Mouse (Mus musculus): Measurements from ENCODE around the gene Grin2b. TPM values are rescaled to one million over a fixed set of nuclear protein-coding genes. Genes with fewer than 3 reads are reported as not detected.

Grin2b gene
- total and polyA plus RNA-seq, 2 experiments from 2014 or later, result 64.1 to 76.4 TPM

DNA sequence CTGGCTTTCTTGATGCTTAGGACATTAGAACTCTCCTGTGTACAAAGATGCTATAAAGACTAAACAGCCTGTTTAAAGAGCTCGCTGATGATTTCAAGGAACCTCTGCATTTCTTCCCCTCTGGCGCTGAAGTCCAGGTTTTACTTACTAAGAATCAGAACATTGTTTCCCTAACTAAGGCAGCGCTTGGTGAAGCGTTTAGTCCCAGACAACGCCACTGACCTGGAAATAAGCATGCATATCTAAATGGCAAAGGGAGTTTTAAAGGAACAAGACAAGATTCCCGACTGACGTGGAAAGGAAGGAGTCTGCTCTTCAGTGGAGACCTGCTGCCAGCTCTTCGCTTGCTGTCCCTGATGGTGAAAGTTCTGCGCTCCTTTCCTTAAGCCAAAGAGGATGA lies 367.9 kb downstream of the Grin2b start:
- H3K27ac ChIP-seq (ENCODE audit: low read depth, low read length), result no peak overlapping the region
- WGBS, result 53% methylated on average over 9 of the region's 9 CpGs
- H3K36me3 ChIP-seq (ENCODE audit: insufficient read depth, low read length), result no peaks in the 10 kb centered on the region
- H3K27me3 ChIP-seq (ENCODE audit: insufficient read depth, low read length), result no peaks in the 10 kb centered on the region
- TF ChIP-seq CTCF (IDR thresholded peaks at IDR 0.05), result no peak
- H3K9ac ChIP-seq (replicated peaks; ENCODE audit: low read length, poor library complexity, severe bottlenecking), result no peak overlapping the region
- no peak for ATAC-seq (ENCODE audit: low FRiP score)
- DNase-seq (ENCODE audit: low spot score), result peak; percentile 17
- H3K9me3 ChIP-seq (ENCODE audit: low read length), result no peaks in the 10 kb centered on the region
- H3K4me1 ChIP-seq (ENCODE audit: insufficient read depth, low read length), result 0 out of 2 replicates have a peak, but pooled peaks cover 3% of the 10 kb centered on the region
- no peak overlapping the region for H3K4me2 ChIP-seq (ENCODE audit: low read depth, low read length, poor library complexity, severe bottlenecking)
- no peak overlapping the region for H3K4me3 ChIP-seq (ENCODE audit: low read depth, low read length)

DNA sequence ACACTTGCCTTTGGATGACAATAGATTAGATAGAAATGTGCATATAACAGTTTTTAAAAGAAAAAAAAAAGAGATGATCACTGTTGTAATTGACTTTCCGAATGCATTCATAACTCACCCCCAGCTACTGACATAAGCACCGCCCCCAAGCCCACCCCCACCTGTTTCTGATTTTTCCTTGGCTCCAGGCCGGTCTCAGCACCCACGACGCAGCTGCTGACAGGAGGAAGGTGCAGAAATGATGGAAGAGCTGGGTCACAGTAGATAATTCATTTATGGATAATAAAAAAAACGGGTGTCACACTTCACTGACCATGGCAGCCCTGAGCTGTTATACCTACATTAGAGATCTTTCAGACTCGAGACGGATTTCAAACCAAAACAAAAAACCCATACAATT lies 373.4 kb downstream of the Grin2b start:
- WGBS, result 62% methylated on average over 8 of the region's 8 CpGs
- ATAC-seq (ENCODE audit: low FRiP score) (no peak), DNase-seq (ENCODE audit: low spot score) (no peak)

DNA sequence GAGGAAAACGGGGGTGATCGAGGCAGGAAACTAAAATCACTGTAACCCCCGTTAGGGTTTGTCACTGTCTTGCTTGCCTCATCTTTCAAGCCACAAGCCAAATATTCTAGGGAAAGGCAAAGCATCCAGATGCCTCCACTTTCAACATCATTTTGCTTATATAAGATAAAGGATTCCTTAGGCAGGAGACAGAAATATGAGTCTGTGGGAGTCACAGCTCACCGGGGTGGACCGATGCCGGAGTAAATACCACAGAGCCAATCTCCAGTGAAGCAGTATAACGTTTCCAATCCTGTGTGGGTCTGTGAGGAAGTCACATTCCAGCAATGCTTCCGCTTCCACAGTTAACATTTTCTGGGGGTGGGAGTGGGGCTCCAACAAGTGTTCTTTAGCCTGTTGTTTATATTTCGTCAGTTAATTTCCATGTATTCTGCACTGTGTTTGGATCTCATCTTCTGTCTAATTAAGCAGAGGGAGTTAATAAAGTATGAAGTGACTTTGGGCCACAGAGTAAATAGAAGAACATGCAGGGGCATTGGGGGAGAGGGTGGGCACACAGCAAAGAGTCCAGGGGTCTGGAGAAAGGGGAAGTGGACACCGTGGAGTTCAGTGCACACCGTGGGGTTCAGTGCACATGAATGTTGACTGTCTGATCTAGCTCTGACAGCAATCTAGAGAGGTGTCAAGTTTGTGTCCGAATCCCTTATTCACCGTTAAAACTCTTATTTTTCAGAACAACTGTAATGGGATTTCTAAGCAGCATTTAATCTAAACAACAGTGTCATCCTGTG lies 374.9 kb downstream of the Grin2b start:
- 82% methylated on average over 13 of the region's 13 CpGs for WGBS
- Histone ChIP-seq H3K9me3 (ENCODE audit: low read length) (no peaks in the 10 kb centered on the region), H3K9ac (replicated peaks; ENCODE audit: low read length, poor library complexity, severe bottlenecking) (no peak overlapping the region), H3K4me2 (ENCODE audit: low read depth, low read length, poor library complexity, severe bottlenecking) (no peak overlapping the region), H3K27me3 (ENCODE audit: insufficient read depth, low read length) (no peaks in the 10 kb centered on the region), H3K4me1 (ENCODE audit: insufficient read depth, low read length) (no peaks in the 10 kb centered on the region), H3K27ac (ENCODE audit: low read depth, low read length) (no peak overlapping the region), H3K4me3 (ENCODE audit: low read depth, low read length) (no peak overlapping the region), H3K36me3 (ENCODE audit: insufficient read depth, low read length) (no peaks in the 10 kb centered on the region)
- DNase-seq (ENCODE audit: low spot score) (no peak), ATAC-seq (ENCODE audit: low FRiP score) (no peak)
- TF ChIP-seq CTCF (IDR thresholded peaks at IDR 0.05), result no peak

More for the DNA sequence above, 373.4 kb downstream of the Grin2b start:
- no peak overlapping the region for H3K27ac ChIP-seq (ENCODE audit: low read depth, low read length)
- H3K9ac ChIP-seq (replicated peaks; ENCODE audit: low read length, poor library complexity, severe bottlenecking), result no peak overlapping the region
- H3K4me1 ChIP-seq (ENCODE audit: insufficient read depth, low read length), result no peaks in the 10 kb centered on the region
- no peaks in the 10 kb centered on the region for H3K27me3 ChIP-seq (ENCODE audit: insufficient read depth, low read length)
- TF ChIP-seq CTCF (IDR thresholded peaks at IDR 0.05), result no peak
- no peaks in the 10 kb centered on the region for H3K9me3 ChIP-seq (ENCODE audit: low read length)
- no peaks in the 10 kb centered on the region for H3K36me3 ChIP-seq (ENCODE audit: insufficient read depth, low read length)
- no peak overlapping the region for H3K4me2 ChIP-seq (ENCODE audit: low read depth, low read length, poor library complexity, severe bottlenecking)
- H3K4me3 ChIP-seq (ENCODE audit: low read depth, low read length), result no peak overlapping the region

DNA sequence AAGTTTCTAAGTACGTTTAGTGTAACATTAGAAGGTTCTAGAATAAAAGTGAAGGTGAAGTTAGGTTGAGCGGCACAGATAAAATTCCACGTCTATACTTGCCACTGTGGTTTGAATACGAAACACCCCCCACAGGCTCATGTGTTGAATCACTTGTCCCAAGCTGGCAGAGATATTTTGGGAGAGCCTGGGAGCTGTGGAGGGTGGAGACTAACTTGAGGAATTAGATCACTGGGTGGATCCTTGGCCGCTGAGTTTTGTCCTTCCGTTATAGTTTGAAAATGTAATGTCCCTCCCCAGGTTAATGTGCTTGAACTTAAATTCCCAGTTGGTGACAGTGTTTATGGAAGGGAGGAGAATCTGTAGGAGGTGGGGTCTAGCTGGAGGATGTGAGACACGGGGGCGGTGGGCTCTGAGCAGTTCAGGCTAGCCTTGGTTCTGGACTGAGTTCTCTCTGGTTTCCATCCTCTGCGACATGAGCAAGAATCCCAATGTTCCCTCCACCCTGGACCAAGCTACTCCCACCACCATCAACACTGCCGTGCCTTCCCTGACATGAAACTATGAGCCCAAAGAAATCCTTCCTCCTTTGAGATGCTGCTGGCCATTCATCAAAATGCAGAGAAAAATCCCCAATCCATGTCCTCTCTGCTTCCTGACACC lies 375.8 kb downstream of the Grin2b start:
- no peak for DNase-seq (ENCODE audit: low spot score)
- H3K4me1 ChIP-seq (ENCODE audit: insufficient read depth, low read length), result no peaks in the 10 kb centered on the region
- TF ChIP-seq CTCF (IDR thresholded peaks at IDR 0.05), result no peak
- no peaks in the 10 kb centered on the region for H3K27me3 ChIP-seq (ENCODE audit: insufficient read depth, low read length)
- H3K9me3 ChIP-seq (ENCODE audit: low read length), result no peaks in the 10 kb centered on the region
- 84% methylated on average over 10 of the region's 10 CpGs for WGBS
- no peak overlapping the region for H3K27ac ChIP-seq (ENCODE audit: low read depth, low read length)
- H3K9ac ChIP-seq (replicated peaks; ENCODE audit: low read length, poor library complexity, severe bottlenecking), result no peak overlapping the region
- no peaks in the 10 kb centered on the region for H3K36me3 ChIP-seq (ENCODE audit: insufficient read depth, low read length)
- no peak for ATAC-seq (ENCODE audit: low FRiP score)
- no peak overlapping the region for H3K4me2 ChIP-seq (ENCODE audit: low read depth, low read length, poor library complexity, severe bottlenecking)
- no peak overlapping the region for H3K4me3 ChIP-seq (ENCODE audit: low read depth, low read length)

DNA sequence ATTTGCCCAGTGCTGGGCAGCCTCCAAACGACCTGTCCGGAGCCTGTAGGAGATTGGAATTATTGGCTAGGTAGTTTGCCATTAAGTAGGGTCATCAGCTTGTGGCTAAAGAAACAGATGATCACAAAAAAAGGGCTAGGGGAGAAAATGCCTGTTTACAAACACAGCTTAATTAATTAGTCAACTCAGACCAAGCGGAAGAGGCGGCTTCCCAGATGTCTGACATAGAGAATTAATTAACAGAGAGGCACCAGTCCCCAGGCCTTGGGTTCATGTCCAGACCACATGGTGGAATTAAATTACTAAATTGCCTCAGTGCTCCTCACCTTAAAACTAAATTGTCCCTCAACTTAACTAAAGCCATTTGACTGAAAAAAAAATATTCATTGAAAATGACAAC lies 376.4 kb downstream of the Grin2b start:
- Histone ChIP-seq H3K4me3 (ENCODE audit: low read depth, low read length) (no peak overlapping the region), H3K4me1 (ENCODE audit: insufficient read depth, low read length) (no peaks in the 10 kb centered on the region), H3K36me3 (ENCODE audit: insufficient read depth, low read length) (no peaks in the 10 kb centered on the region), H3K27ac (ENCODE audit: low read depth, low read length) (no peak overlapping the region), H3K9ac (replicated peaks; ENCODE audit: low read length, poor library complexity, severe bottlenecking) (no peak overlapping the region), H3K27me3 (ENCODE audit: insufficient read depth, low read length) (no peaks in the 10 kb centered on the region), H3K4me2 (ENCODE audit: low read depth, low read length, poor library complexity, severe bottlenecking) (no peak overlapping the region), H3K9me3 (ENCODE audit: low read length) (no peaks in the 10 kb centered on the region)
- WGBS, result 83% methylated on average over 4 of the region's 4 CpGs
- DNase-seq (ENCODE audit: low spot score) (no peak), ATAC-seq (ENCODE audit: low FRiP score) (no peak)
- no peak for TF ChIP-seq CTCF (IDR thresholded peaks at IDR 0.05)

DNA sequence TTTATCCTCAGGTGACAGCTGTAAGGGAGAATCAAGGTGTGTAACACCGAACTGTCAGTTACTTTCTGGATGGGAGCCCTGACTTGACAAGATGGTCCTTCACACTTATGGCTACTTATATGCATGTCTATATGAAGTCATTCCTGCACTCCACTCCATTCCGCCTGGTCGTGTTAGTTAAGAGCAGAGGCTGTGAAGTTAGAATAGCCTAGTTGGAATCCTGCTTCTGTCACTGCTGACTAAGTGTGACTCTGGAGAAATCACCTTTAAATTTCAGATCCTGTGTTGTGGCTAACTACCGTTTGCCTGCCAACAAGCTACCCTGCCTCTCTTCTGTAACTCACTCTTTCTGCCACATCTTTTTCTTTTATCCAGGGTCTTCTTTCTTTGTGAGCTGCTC lies 381.9 kb downstream of the Grin2b start:
- H3K27me3 ChIP-seq (ENCODE audit: insufficient read depth, low read length), result no peaks in the 10 kb centered on the region
- H3K9me3 ChIP-seq (ENCODE audit: low read length), result no peaks in the 10 kb centered on the region
- WGBS, result 89% methylated on average over 4 of the region's 4 CpGs
- no peak for TF ChIP-seq CTCF (IDR thresholded peaks at IDR 0.05)
- no peak overlapping the region for H3K27ac ChIP-seq (ENCODE audit: low read depth, low read length)
- H3K36me3 ChIP-seq (ENCODE audit: insufficient read depth, low read length), result no peaks in the 10 kb centered on the region
- no peak overlapping the region for H3K4me3 ChIP-seq (ENCODE audit: low read depth, low read length)
- no peak overlapping the region for H3K9ac ChIP-seq (replicated peaks; ENCODE audit: low read length, poor library complexity, severe bottlenecking)
- DNase-seq (ENCODE audit: low spot score) (no peak), ATAC-seq (ENCODE audit: low FRiP score) (no peak)
- no peaks in the 10 kb centered on the region for H3K4me1 ChIP-seq (ENCODE audit: insufficient read depth, low read length)
- no peak overlapping the region for H3K4me2 ChIP-seq (ENCODE audit: low read depth, low read length, poor library complexity, severe bottlenecking)

Measured in midbrain, postnatal 0 days (tissue).